Mouse (Mus musculus) adrenal gland (tissue): ENCODE data around the gene Vmn2r80.
"Not testable (repeated sequence)": the region's sequence is repeated elsewhere in the genome, so short reads cannot be mapped to it uniquely, and the experiment has no call there.

Experiments
- intact Hi-C: fragments of 180-260 bp; cut with DNase I; formaldehyde crosslinking; loops from one replicate; pipeline ENCODE4 v1.15.1; 2025
- long read RNA-seq, 2 experiments: library from polyadenylated mRNA; unstranded; transcript quantifications; one replicate each; pipeline ENCODE4 v2.0.0; 2020; ENCODE audit warnings: borderline replicate concordance in 1 of 2; ENCODE audit not compliant: insufficient replicate concordance in 1 of 2

Gene Vmn2r80
- long read RNA-seq, experiment 1 = 0 reads
- long read RNA-seq, experiment 2 = 0 reads

- intact Hi-C loops = not testable (repeated sequence)
Observed at GRCm38 (mm10) chr10:79148469-79148868, at the start of gene Vmn2r80. Gene Vmn2r80, plus strand, starts transcription at chr10:79148769.

- intact Hi-C loops = no loop called here
Observed at GRCm38 (mm10) chr10:79106325-79107282, 42.0 kb upstream of the Vmn2r80 start.

DNA sequence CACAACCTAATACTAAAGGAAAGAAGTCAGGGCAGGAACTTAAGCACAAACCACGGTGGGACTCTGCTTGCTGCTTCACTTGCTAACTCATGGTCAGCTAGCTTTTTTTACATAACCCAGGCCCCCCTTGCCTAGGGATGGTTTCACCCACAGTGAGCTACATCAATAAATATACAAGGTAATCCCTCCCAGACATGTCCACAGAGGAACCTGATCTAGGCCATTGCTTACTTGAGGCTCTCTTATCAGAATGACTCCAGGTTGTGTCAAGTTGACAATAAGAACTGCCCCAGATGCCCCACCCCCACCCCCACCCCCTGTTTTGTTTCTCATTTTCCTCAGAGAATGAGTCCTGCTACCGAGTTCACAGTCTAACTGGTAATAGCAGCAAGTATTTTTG lies 41.0 kb upstream of the Vmn2r80 start:
- intact Hi-C loops = no loop called here

GRCm38 (mm10) chr10:79109156-79109555 lies 39.4 kb upstream of the Vmn2r80 start:
- intact Hi-C loops = no loop called here

- intact Hi-C loops = no loop called here
Observed at GRCm38 (mm10) chr10:79110482-79110881, 38.1 kb upstream of the Vmn2r80 start.

GRCm38 (mm10) chr10:79115085-79115484 lies 33.5 kb upstream of the Vmn2r80 start:
- intact Hi-C loops = loop anchor here (5.0 kb wide), 1 partner anchor 483 kb away; no protein-coding TSS in a partner anchor

DNA sequence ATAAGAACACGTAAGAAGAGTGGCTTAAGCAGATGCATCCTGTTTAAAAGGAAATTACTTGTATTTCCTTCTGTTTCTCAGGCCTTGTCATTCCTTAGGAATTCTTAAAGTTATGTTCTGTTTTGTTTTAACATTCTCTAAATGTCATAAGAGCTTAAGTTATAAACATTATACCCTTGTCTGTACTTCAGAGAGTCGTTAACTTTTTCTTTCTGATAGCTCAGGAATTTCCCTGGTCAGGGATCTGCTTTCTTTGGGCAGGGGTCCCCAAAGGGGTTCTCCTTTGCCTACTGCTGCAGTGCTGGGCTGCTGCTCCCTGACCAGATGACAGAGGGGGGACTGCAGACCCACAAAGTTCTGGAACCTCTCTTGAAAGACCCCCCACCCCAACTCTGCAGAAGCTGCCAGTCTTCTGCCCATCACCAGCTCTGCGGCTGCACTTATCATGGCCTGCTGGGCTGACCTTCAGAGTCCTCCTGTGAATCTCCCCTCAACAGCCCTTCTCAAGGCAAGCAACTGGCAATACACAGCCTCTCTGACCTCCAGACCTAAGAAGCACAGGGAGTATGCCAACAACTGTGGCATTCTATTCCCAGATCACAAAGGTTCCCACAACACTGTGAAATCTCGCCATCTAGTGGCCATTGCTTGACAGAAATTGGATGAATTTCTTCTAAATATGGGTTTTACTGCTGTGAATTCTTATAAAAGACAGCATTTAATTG lies 32.3 kb upstream of the Vmn2r80 start:
- intact Hi-C loops = loop anchor here (2.0 to 5.0 kb wide), 2 partner anchors 359 to 484 kb away; no protein-coding TSS in a partner anchor

GRCm38 (mm10) chr10:79151602-79152001 lies 3.0 kb downstream of the Vmn2r80 start:
- intact Hi-C loops = no loop called here

DNA sequence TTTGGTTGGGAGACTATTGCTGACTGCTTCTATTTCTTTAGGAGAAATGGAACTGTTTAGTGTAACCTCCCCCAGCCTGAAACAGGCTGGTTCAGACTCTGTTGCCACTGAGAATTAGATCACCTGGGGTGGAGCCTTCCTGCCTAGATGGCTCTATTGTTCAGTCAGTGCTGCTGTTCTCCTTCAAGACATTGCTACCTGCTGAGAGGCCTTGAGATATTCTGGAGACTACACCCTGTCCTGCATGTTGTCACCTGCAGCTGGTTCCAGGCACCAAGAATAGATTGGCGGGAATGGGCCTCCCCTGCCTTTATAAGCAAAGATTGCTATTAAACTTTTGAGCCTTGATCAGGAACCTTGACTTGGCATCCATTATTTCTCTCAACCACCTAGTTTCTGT lies 51.4 kb downstream of the Vmn2r80 start:
- intact Hi-C loops = not testable (repeated sequence)

- intact Hi-C loops = no loop called here
Observed at GRCm38 (mm10) chr10:79220432-79220831, 71.9 kb downstream of the Vmn2r80 start.

DNA sequence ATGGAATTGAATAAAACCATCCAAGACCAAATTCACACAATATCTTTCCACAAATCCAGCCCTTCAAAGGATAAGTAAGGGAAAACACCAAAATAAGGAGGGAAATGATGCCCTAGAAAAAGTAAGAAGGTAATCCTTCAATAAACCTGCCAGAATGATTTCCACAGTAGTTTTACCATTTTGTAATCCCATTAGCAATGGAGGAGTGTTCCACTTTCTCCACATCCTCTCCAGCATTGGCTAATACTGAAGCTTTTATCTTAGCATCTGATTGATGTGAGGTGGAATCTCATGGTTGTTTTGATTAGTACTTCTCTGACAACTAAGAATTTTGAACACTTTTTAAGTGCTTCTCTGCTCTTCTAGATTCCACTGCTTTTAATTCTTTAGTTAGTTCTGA lies 73.0 kb downstream of the Vmn2r80 start:
- intact Hi-C loops = no loop called here

DNA sequence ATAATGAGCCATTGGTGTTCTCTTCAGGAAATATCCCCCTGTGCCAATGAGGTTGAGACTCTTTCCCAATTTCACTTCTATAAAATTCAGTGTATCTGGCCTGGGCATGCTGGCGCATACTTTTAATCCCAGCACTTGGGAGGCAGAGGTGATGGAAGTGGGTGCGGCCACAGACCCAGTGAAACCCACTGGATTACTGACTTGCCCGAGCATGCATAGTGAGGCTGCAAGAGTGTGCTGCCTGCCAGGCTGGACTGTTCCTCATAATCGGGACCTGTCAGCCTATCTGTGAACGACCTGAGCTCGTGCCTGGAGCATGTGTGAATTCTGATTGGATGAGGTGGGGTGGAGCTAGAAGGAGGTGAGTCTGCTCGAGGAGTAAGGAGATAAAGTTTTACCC lies 73.6 kb downstream of the Vmn2r80 start:
- intact Hi-C loops = no loop called here
